Mouse (Mus musculus) ES-E14 (cell line): ENCODE data around the gene Bpifb3. TPM values are rescaled to one million over a fixed set of nuclear protein-coding genes. Genes with fewer than 3 reads are reported as not detected.

Experiments used
- DNase-seq: peaks from one replicate; pipeline ENCODE4 v3.0.0-alpha.2; 2013; ENCODE audit warnings: low read depth, low spot score
- H3K27ac ChIP-seq: 2 replicates; pipeline ENCODE4 v1.5.1; 2012; ENCODE audit warnings: low read depth, mild to moderate bottlenecking, low read length, moderate library complexity, mixed read lengths; ENCODE audit not compliant: poor library complexity, insufficient read depth, severe bottlenecking
- H3K36me3 ChIP-seq: 2 replicates; pipeline ENCODE4 v1.6.1; 2012; ENCODE audit warnings: mild to moderate bottlenecking, low read length, moderate library complexity, mixed read lengths; ENCODE audit not compliant: control insufficient read depth, poor library complexity, insufficient read depth, severe bottlenecking
- H3K4me1 ChIP-seq, 2 experiments: fragments of 150-350 bp in 1 of 2; sonication (generic) in 1 of 2; 2 replicates each; pipeline ENCODE4 v1.6.1; 2012; ENCODE audit warnings: low read length in 2 of 2, mild to moderate bottlenecking in 1 of 2, mixed read lengths in 1 of 2; ENCODE audit not compliant: control insufficient read depth in 2 of 2, insufficient read depth in 2 of 2, poor library complexity in 1 of 2
- H3K4me3 ChIP-seq, 2 experiments: fragments of 150-350 bp in 1 of 2; sonication (generic) in 1 of 2; 2 replicates each; pipeline ENCODE4 v1.5.1; 2012; ENCODE audit warnings: low read length in 2 of 2, low read depth in 1 of 2, mild to moderate bottlenecking in 1 of 2, mixed read lengths in 1 of 2; ENCODE audit not compliant: insufficient read depth in 1 of 2, poor library complexity in 1 of 2, severe bottlenecking in 1 of 2
- H3K9ac ChIP-seq: 2 replicates; pipeline ENCODE4 v1.6.1; 2012; ENCODE audit warnings: low read depth, mild to moderate bottlenecking, low read length, mixed read lengths; ENCODE audit not compliant: poor library complexity, insufficient read depth, severe bottlenecking
- H3K9me3 ChIP-seq: fragments of 150-350 bp; sonication (generic); 2 replicates; pipeline ENCODE4 v1.6.1; 2012; ENCODE audit warnings: low read depth, mild to moderate bottlenecking, low read length; ENCODE audit not compliant: control insufficient read depth, insufficient read depth
- CHD2 ChIP-seq: IDR thresholded peaks from 2 replicates; pipeline ENCODE4 v1.6.1; 2014; ENCODE audit warnings: mild to moderate bottlenecking, low read depth, low read length, inconsistent platforms
- HCFC1 ChIP-seq: IDR thresholded peaks from 2 replicates; pipeline ENCODE4 v1.6.1; 2012; ENCODE audit warnings: low read length, inconsistent platforms, borderline replicate concordance; ENCODE audit not compliant: insufficient read depth
- MAFK ChIP-seq: IDR thresholded peaks from 2 replicates; pipeline ENCODE4 v1.6.1; 2014; ENCODE audit warnings: mild to moderate bottlenecking, low read depth, low read length, inconsistent platforms; ENCODE audit not compliant: insufficient read depth
- ZC3H11A ChIP-seq: IDR thresholded peaks from 2 replicates; pipeline ENCODE4 v1.6.1; 2012; ENCODE audit warnings: low read depth, mild to moderate bottlenecking, inconsistent platforms, low read length, borderline replicate concordance
- ZNF384 ChIP-seq: IDR thresholded peaks from 2 replicates; pipeline ENCODE4 v1.6.1; 2012; ENCODE audit warnings: low read depth, low read length, inconsistent platforms
- in situ Hi-C, 2 experiments: fragments of 600-800 bp; cut with MboI; formaldehyde crosslinking; loops; one replicate each; pipeline ENCODE4 v1.15.1; 2025; ENCODE audit warnings: low sequenced_read_pairs in 2 of 2, inconsistent platforms in 1 of 2; ENCODE audit not compliant: unreplicated experiment in 2 of 2
- total RNA-seq: library from RNA; depleted of rRNA; stranded (reverse); fragments of 300-350 nt; gene quantifications from 2 replicates; pipeline ENCODE4 v1.2.3, GENCODE M21; 2012; rRNA removed

Bpifb3 gene
- total RNA-seq, result not detected in 2 replicates

- Histone ChIP-seq H3K4me3 (no peak within 1 kb of the TSS), H3K9ac (no peak within 1 kb of the TSS), H3K9me3 (no peaks in the 10 kb centered on the region), H3K27ac (no peak within 1 kb of the TSS), H3K4me1 (no peaks in the 10 kb centered on the region), H3K36me3 (no peaks in the 10 kb centered on the region)
- in situ Hi-C loops, result no loop called here
- TF ChIP-seq MAFK (no peak), HCFC1 (no peak), ZNF384 (no peak), CHD2 (no peak), ZC3H11A (no peak)
- DNase-seq, result no peak
These were observed at the start of gene Bpifb3 for GRCm38 (mm10) chr2:153917930-153918329. TSS of gene Bpifb3 (plus strand) at chr2:153918230.

GRCm38 (mm10) chr2:153870984-153871383 lies 47.0 kb upstream of the Bpifb3 start, which contains the start of gene Sun5:
TSS of gene Sun5 (minus strand) at chr2:153871084.
- Histone ChIP-seq H3K4me1 (no peaks in the 10 kb centered on the region), H3K27ac (no peak within 1 kb of the TSS), H3K4me3 (no peak within 1 kb of the TSS), H3K9me3 (no peaks in the 10 kb centered on the region), H3K9ac (no peak within 1 kb of the TSS), H3K36me3 (no peaks in the 10 kb centered on the region)
- DNase-seq, result no peak
- in situ Hi-C loops, result no loop called here
- no peak for TF ChIP-seq ZC3H11A
- no peak for TF ChIP-seq MAFK
- no peak for TF ChIP-seq HCFC1
- TF ChIP-seq CHD2, result no peak
- TF ChIP-seq ZNF384, result no peak

DNA sequence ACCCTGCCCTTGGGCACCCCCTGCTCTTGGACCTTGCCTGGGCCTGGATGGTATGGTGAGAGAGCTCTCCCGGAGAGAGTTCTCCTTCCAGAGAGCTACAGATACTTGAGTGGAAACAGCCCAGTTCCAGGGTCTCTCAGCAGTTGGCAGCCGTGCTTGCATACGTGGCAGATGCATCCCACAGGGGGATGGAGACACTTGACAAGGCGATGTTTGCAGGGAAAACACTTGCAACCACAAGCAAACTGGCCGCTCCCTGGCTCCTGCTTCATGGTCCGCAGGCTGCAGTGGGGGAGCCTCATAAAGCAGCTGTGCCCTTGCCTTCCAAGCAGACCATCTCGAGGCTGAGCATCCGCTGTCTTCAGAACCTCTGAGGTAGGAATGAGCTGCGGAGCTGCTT lies 43.3 kb upstream of the Bpifb3 start, which contains the start of gene Bpifb2:
TSS of gene Bpifb2 (plus strand) at position 301 of the 400 bp plus-strand sequence.
- DNase-seq, result no peak
- Histone ChIP-seq H3K4me1 (no peaks in the 10 kb centered on the region), H3K27ac (no peak within 1 kb of the TSS), H3K9ac (no peak within 1 kb of the TSS), H3K4me3 (no peak within 1 kb of the TSS), H3K36me3 (no peaks in the 10 kb centered on the region), H3K9me3 (no peaks in the 10 kb centered on the region)
- in situ Hi-C loops, result no loop called here
- TF ChIP-seq CHD2, result no peak
- TF ChIP-seq ZC3H11A, result no peak
- TF ChIP-seq MAFK, result no peak
- no peak for TF ChIP-seq ZNF384
- TF ChIP-seq HCFC1, result no peak

DNA sequence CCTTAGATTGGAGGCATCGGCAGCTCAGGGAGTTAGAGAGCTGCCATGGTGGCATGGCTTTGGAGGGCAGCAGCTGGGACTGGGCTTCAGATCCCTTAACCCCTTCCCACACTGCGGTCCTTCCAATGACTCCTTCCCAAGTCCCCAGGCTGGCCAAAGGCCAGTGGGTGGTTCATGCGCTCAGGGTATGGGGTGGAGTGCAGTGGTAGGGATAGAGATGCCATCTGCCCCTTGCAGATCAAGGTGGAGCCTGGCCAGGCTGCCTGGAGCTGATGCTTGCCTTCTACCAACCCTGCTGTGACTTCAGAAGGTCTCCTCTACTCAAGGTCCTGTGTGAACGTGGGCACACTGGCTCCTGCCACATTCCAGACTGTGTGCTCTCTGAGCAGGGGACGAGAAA lies 18.9 kb upstream of the Bpifb3 start:
- H3K27ac ChIP-seq, result no peak overlapping the region
- H3K9ac ChIP-seq, result no peak overlapping the region
- DNase-seq, result no peak
- H3K4me1 ChIP-seq, result no peaks in the 10 kb centered on the region
- H3K4me3 ChIP-seq, result no peak overlapping the region
- no peaks in the 10 kb centered on the region for H3K9me3 ChIP-seq
- in situ Hi-C loops, result no loop called here
- H3K36me3 ChIP-seq, result no peaks in the 10 kb centered on the region
- TF ChIP-seq MAFK (no peak), HCFC1 (no peak), ZC3H11A (no peak), CHD2 (no peak), ZNF384 (no peak)

DNA sequence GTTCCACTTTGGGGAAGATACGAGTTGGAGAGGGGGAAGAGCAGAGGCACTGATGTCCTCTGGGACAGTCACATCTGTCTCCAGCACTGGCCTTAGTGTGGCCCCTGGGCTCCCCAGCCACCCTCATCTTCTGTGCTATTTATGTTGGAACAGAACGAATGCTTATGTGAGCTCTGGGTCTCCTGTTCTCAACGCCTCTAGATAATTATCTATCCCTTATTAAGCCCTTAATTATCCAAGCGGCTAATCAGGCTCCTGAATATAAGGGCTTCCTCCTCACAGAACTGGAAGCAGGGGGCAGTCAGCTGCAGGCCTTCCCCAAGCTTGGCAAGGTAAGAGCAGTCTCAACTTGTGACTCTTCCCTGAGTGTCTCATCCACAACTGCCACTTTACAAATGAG lies 17.9 kb upstream of the Bpifb3 start, which contains the start of gene Bpifb6:
TSS of gene Bpifb6 (plus strand) at position 301 of the 400 bp plus-strand sequence.
- no peak for DNase-seq
- no peak within 1 kb of the TSS for H3K27ac ChIP-seq
- no peaks in the 10 kb centered on the region for H3K9me3 ChIP-seq
- TF ChIP-seq ZC3H11A (no peak), HCFC1 (no peak), CHD2 (no peak), MAFK (no peak), ZNF384 (no peak)
- no peaks in the 10 kb centered on the region for H3K4me1 ChIP-seq
- no peaks in the 10 kb centered on the region for H3K36me3 ChIP-seq
- in situ Hi-C loops, result no loop called here
- no peak within 1 kb of the TSS for H3K4me3 ChIP-seq
- no peak within 1 kb of the TSS for H3K9ac ChIP-seq
